Mouse (Mus musculus): ENCODE data around the gene Tnni3.
A peak's percentile ranks its signal among the peaks of the same experiment; 100 is the strongest.
"Not testable (repeated sequence)": the region's sequence is repeated elsewhere in the genome, so short reads cannot be mapped to it uniquely, and the experiment has no call there.

DNA sequence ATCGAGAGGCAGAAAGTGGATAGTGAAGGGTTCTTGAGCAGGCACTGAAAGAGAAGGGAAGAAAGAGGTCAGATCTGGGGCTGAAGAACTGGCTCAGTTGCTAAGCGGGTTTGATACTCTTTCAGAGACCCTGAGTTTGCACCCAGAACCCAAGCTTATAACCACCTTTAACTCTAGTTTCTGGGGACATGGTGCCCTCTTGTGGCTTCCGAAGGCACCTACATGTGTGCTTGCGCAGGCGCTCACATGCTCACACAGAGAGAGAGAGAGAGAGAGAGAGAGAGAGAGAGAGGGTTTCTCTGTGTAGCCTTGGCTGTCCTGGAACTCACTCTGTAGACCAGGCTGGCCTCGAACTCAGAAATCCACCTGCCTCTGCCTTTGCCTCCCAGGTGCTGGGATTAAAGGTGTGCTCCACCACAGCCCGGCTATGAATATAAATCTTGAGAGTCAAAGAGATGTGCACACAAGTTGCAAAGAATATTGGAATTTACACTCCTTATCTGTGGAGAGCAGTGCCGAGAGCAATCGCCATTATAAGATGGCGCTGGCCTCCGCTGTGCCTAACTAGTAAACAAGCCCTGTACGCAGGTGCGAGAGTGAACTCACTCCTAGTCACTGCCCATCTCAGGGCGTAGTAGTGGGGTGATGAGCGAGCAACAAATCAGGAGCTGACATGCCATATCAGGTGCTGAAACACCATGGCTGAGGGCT, at the start of gene Tnni3:
- not testable (repeated sequence) for TF ChIP-seq POLR2A (IDR thresholded peaks at IDR 0.05; ENCODE audit: insufficient read depth, low read depth, low read length)
- peak; percentile 19; the same call in 1 of the 2 replicates for TF ChIP-seq CTCF (IDR thresholded peaks at IDR 0.05; ENCODE audit: insufficient read depth, low read depth, low read length)

Measured in olfactory bulb, adult 2 months (tissue).